ENCODE assay signal across 8 mouse cellular contexts in genomic region chr11:115257775-115258510, GRCm38 (mm10). TPM values are rescaled to one million over a fixed set of nuclear protein-coding genes. Genes with fewer than 3 reads are reported as not detected.
DNase-seq lines count a peak whose midpoint lies in the region; ATAC-seq and TF ChIP-seq lines count a peak whose summit lies in the region.

No protein-coding gene starts in this region.

- no peak overlapping the region for H3K27ac ChIP-seq in thymus, adult 2 months (ENCODE audit: control insufficient read depth, insufficient read depth, low read length)
- H3K27ac ChIP-seq in hindbrain, embryonic 12.5 days: no peak overlapping the region
- H3K27ac ChIP-seq in liver, embryonic 11.5 days (ENCODE audit: low read depth, low read length): no peak overlapping the region

- H3K4me3 ChIP-seq in thymus, adult 2 months (ENCODE audit: control insufficient read depth, insufficient read depth, low read length): no peak overlapping the region
- peak overlapping the region; percentile 16 for H3K4me3 ChIP-seq in hindbrain, embryonic 12.5 days
- no peak overlapping the region; the same call in 1 of the 2 replicates for H3K4me3 ChIP-seq in liver, embryonic 11.5 days (ENCODE audit: low read depth, low read length)

- no peak overlapping the region for H3K9ac ChIP-seq in hindbrain, embryonic 12.5 days
- no peak overlapping the region for H3K9ac ChIP-seq in liver, embryonic 11.5 days (ENCODE audit: low read depth, low read length)

- peak; percentile 62 for DNase-seq in thymus, postnatal 0 days (ENCODE audit: low spot score)
- no peak for DNase-seq in thymus, adult 2 months
- DNase-seq in liver, embryonic 11.5 days (ENCODE audit: low spot score): no peak
- peak; percentile 51 for DNase-seq in yolk sac, embryonic 10.5 days (ENCODE audit: low spot score)
- no peak for DNase-seq in left cerebral cortex, adult 11 months (ENCODE audit: low spot score)
- no peak for DNase-seq in spleen, postnatal 4 days (ENCODE audit: low spot score in 2 of 2)
- no peak for DNase-seq in adrenal gland, postnatal 4 days (ENCODE audit: low spot score in 2 of 2)

- H3K27me3 ChIP-seq in thymus, adult 2 months (ENCODE audit: control insufficient read depth, insufficient read depth, low read length): 0 out of 2 replicates have a peak, but pooled peaks cover 5% of the 10 kb centered on the region
- H3K27me3 ChIP-seq in hindbrain, embryonic 12.5 days: peaks cover 98% of the 10 kb centered on the region
- peaks cover 94% of the 10 kb centered on the region for H3K27me3 ChIP-seq in liver, embryonic 11.5 days (replicated peaks; ENCODE audit: control insufficient read depth, insufficient read depth, low read length)

- peak overlapping the region; percentile 33 for H3K4me2 ChIP-seq in hindbrain, embryonic 12.5 days (replicated peaks)
- H3K4me2 ChIP-seq in liver, embryonic 11.5 days: peak overlapping the region; percentile 45; the same call in 1 of the 2 replicates

- WGBS in thymus, adult 2 months: 23% methylated on average over 59 of the region's 59 CpGs
- 17% methylated on average over 59 of the region's 59 CpGs for whole genome bisulfite sequencing in hindbrain, embryonic 12.5 days
- WGBS in liver, embryonic 11.5 days: 17% methylated on average over 59 of the region's 59 CpGs

- no peak for ATAC-seq in hindbrain, embryonic 12.5 days (ENCODE audit: low FRiP score)
- no peak; the same call in 1 of the 2 replicates for ATAC-seq in liver, embryonic 11.5 days (replicated peaks; ENCODE audit: low FRiP score)

- no peak for TF ChIP-seq CTCF in thymus, adult 2 months (IDR thresholded peaks at IDR 0.05; ENCODE audit: borderline replicate concordance, control insufficient read depth, extremely low read depth, insufficient read depth, low read length, poor library complexity)

- H3K36me3 ChIP-seq in thymus, adult 2 months (ENCODE audit: control insufficient read depth, insufficient read depth, low read length): no peaks in the 10 kb centered on the region
- H3K36me3 ChIP-seq in hindbrain, embryonic 12.5 days: no peaks in the 10 kb centered on the region
- H3K36me3 ChIP-seq in liver, embryonic 11.5 days (ENCODE audit: control insufficient read depth, insufficient read depth, low read length): no peaks in the 10 kb centered on the region

- peaks cover 4% of the 10 kb centered on the region; the same call in 1 of the 2 replicates for H3K4me1 ChIP-seq in thymus, adult 2 months (replicated peaks; ENCODE audit: control insufficient read depth, insufficient read depth, low read length)
- peaks cover 7% of the 10 kb centered on the region for H3K4me1 ChIP-seq in hindbrain, embryonic 12.5 days
- peaks cover 7% of the 10 kb centered on the region for H3K4me1 ChIP-seq in liver, embryonic 11.5 days (replicated peaks; ENCODE audit: control insufficient read depth, insufficient read depth, low read length)

- H3K9me3 ChIP-seq in hindbrain, embryonic 12.5 days (replicated peaks): no peaks in the 10 kb centered on the region
- H3K9me3 ChIP-seq in liver, embryonic 11.5 days (ENCODE audit: control insufficient read depth, low read length): no peaks in the 10 kb centered on the region

- TF ChIP-seq POLR2A in thymus, adult 2 months (IDR thresholded peaks at IDR 0.05; ENCODE audit: control insufficient read depth, extremely low read depth, insufficient read depth, low read length, poor library complexity): no peak

RNA-seq across cellular contexts. Expression of gene Grin2c, which starts 9.1 kb away (rescaled TPM):
- 0.60 and 0.83 TPM in 2 replicates for polyA plus RNA-seq in thymus, postnatal 0 days (2015; fragmentation: Nextera tagmentation; extraction: Ambion mirVana)
- polyA plus RNA-seq in thymus, adult 2 months (2012; rRNA removed): 6.5 and 7.1 TPM in 2 replicates
- polyA plus RNA-seq in hindbrain, embryonic 12.5 days (2016; fragmentation: Nextera tagmentation; extraction: Ambion mirVana): 0.21 and 0.57 TPM in 2 replicates
- 0.75 and 0.89 TPM in 2 replicates for polyA plus RNA-seq in liver, embryonic 11.5 days (2014; fragmentation: Nextera tagmentation; extraction: Ambion mirVana)
- total RNA-seq in adrenal gland, postnatal 4 days (2021): 1 to 10 TPM; 1.8 to 2.0 TPM

RNA-seq across cellular contexts. Expression of gene Fdxr, which starts 18.9 kb away (rescaled TPM):
- 22.0 and 22.4 TPM in 2 replicates for polyA plus RNA-seq in thymus, postnatal 0 days (2015; fragmentation: Nextera tagmentation; extraction: Ambion mirVana)
- polyA plus RNA-seq in thymus, adult 2 months (2012; rRNA removed): 31.8 and 36.3 TPM in 2 replicates
- 15.4 and 18.0 TPM in 2 replicates for polyA plus RNA-seq in hindbrain, embryonic 12.5 days (2016; fragmentation: Nextera tagmentation; extraction: Ambion mirVana)
- 25.0 and 25.7 TPM in 2 replicates for polyA plus RNA-seq in liver, embryonic 11.5 days (2014; fragmentation: Nextera tagmentation; extraction: Ambion mirVana)
- total RNA-seq in adrenal gland, postnatal 4 days (2021): 100 to 1,000 TPM; 608 to 629 TPM

RNA-seq across cellular contexts. Expression of gene Fads6, which starts 39.5 kb away (rescaled TPM):
- 0.37 and 0.39 TPM in 2 replicates for polyA plus RNA-seq in thymus, postnatal 0 days (2015; fragmentation: Nextera tagmentation; extraction: Ambion mirVana)
- 1.6 and 2.1 TPM in 2 replicates for polyA plus RNA-seq in thymus, adult 2 months (2012; rRNA removed)
- 0.13 and 0.25 TPM in 2 replicates for polyA plus RNA-seq in hindbrain, embryonic 12.5 days (2016; fragmentation: Nextera tagmentation; extraction: Ambion mirVana)
- polyA plus RNA-seq in liver, embryonic 11.5 days (2014; fragmentation: Nextera tagmentation; extraction: Ambion mirVana): 3.2 and 3.4 TPM in 2 replicates
- total RNA-seq in adrenal gland, postnatal 4 days (2021): 10 to 100 TPM; 26.0 to 31.3 TPM

RNA-seq across cellular contexts. Expression of gene Otop2, which starts 49.0 kb away (rescaled TPM):
- not detected in 2 replicates for polyA plus RNA-seq in thymus, postnatal 0 days (2015; fragmentation: Nextera tagmentation; extraction: Ambion mirVana)
- 0.26 and 0.32 TPM in 2 replicates for polyA plus RNA-seq in thymus, adult 2 months (2012; rRNA removed)
- polyA plus RNA-seq in hindbrain, embryonic 12.5 days (2016; fragmentation: Nextera tagmentation; extraction: Ambion mirVana): not detected in 2 replicates
- not detected in 2 replicates for polyA plus RNA-seq in liver, embryonic 11.5 days (2014; fragmentation: Nextera tagmentation; extraction: Ambion mirVana)
- total RNA-seq in adrenal gland, postnatal 4 days (2021): not detected

Comparison
In these comparisons a context has a peak if more than half of its experiments do, and no peak if none do; other contexts are left out.
1. DNase-seq: peak in thymus, postnatal 0 days (single experiment) and yolk sac, embryonic 10.5 days (single experiment); none in thymus, adult 2 months (single experiment), liver, embryonic 11.5 days (single experiment), left cerebral cortex, adult 11 months (single experiment), spleen, postnatal 4 days (0 of 2) and adrenal gland, postnatal 4 days (0 of 2).